Mouse (Mus musculus): ENCODE data around the gene Ltbp2. TPM values are rescaled to one million over a fixed set of nuclear protein-coding genes. Genes with fewer than 3 reads are reported as not detected.

The Ltbp2 gene
- polyA plus RNA-seq, 1 experiment from 2014 or later = 0.33 TPM

Other genes with a start within 250 kb of the Ltbp2 start
- gene Vrtn, start 235.5 kb downstream of the Ltbp2 start, polyA plus RNA-seq (2016; fragmentation: Nextera tagmentation; extraction: Ambion mirVana) = not detected in 2 replicates
- 1.8 and 1.9 TPM in 2 replicates for gene Syndig1l, start 177.7 kb downstream of the Ltbp2 start, polyA plus RNA-seq (2016; fragmentation: Nextera tagmentation; extraction: Ambion mirVana)
- 81.5 and 87.1 TPM in 2 replicates for gene Npc2, start 103.4 kb downstream of the Ltbp2 start, polyA plus RNA-seq (2016; fragmentation: Nextera tagmentation; extraction: Ambion mirVana)
- gene Isca2, start 103.3 kb downstream of the Ltbp2 start, polyA plus RNA-seq (2016; fragmentation: Nextera tagmentation; extraction: Ambion mirVana) = 156 and 158 TPM in 2 replicates
- 129 and 134 TPM in 2 replicates for gene Fcf1, start 94.4 kb upstream of the Ltbp2 start, polyA plus RNA-seq (2016; fragmentation: Nextera tagmentation; extraction: Ambion mirVana)
- gene Arel1, start 94.4 kb upstream of the Ltbp2 start, polyA plus RNA-seq (2016; fragmentation: Nextera tagmentation; extraction: Ambion mirVana) = 27.8 and 28.7 TPM in 2 replicates
- gene Ylpm1, start 119.8 kb upstream of the Ltbp2 start, polyA plus RNA-seq (2016; fragmentation: Nextera tagmentation; extraction: Ambion mirVana) = 36.8 and 40.1 TPM in 2 replicates
- gene Prox2, start 234.2 kb upstream of the Ltbp2 start, polyA plus RNA-seq (2016; fragmentation: Nextera tagmentation; extraction: Ambion mirVana) = 4.2 and 5.6 TPM in 2 replicates
- 114 and 116 TPM in 2 replicates for gene Dlst, start 234.3 kb upstream of the Ltbp2 start, polyA plus RNA-seq (2016; fragmentation: Nextera tagmentation; extraction: Ambion mirVana)